19 mouse cellular contexts compared by ENCODE assay signal in genomic region chr10:118722671-118723070, GRCm38 (mm10).
A peak's percentile ranks its signal among the peaks of the same experiment; 100 is the strongest.
DNase-seq lines count a peak whose midpoint lies in the region; ATAC-seq and TF ChIP-seq lines count a peak whose summit lies in the region.
"Had no signal": no experiment of that assay in that cellular context is flagged by ENCODE, and none has a peak within 500 bp of the region (broad histone marks: within the 10 kb centered on the region; RNA-seq: fewer than 3 reads in every experiment).

No protein-coding gene starts in this region.

- TF ChIP-seq CTCF in gastrocnemius, adult 2 months (IDR thresholded peaks at IDR 0.05) = no peak
- TF ChIP-seq CTCF in liver, postnatal 0 days (IDR thresholded peaks at IDR 0.05; ENCODE audit: low read depth) = no peak
- TF ChIP-seq CTCF in brain, embryonic 14.5 days (IDR thresholded peaks at IDR 0.05; ENCODE audit: borderline replicate concordance, extremely low read depth, insufficient read depth, insufficient read length) = no peak

- peak overlapping the region; percentile 85 for H3K27ac ChIP-seq in gastrocnemius, adult 2 months
- 0 out of 2 replicates have a peak overlapping the region, but pooled peaks have one; percentile 19 for H3K27ac ChIP-seq in liver, postnatal 0 days (ENCODE audit: low read depth)
- H3K27ac ChIP-seq: hindbrain, embryonic 14.5 days; intestine, embryonic 15.5 days; layer of hippocampus, adult 2 months; limb, embryonic 12.5 days; liver, embryonic 14.5 days had no signal

- H3K27me3 ChIP-seq in liver, postnatal 0 days (ENCODE audit: insufficient read depth, low read length) = no peaks in the 10 kb centered on the region
- H3K27me3 ChIP-seq: heart, embryonic 12.5 days; intestine, embryonic 15.5 days; limb, embryonic 12.5 days had no signal

- peak; percentile 42 to 49 for DNase-seq in cerebellum, postnatal 10 days
- DNase-seq in gastrocnemius, adult 2 months = no peak
- DNase-seq in gastrocnemius, postnatal 36 days = no peak
- no peak for DNase-seq in liver, postnatal 0 days
- no peak for DNase-seq in liver
- DNase-seq in brain, embryonic 14.5 days (ENCODE audit: low read depth) = peak; percentile 76
- no peak for DNase-seq in frontal cortex, postnatal 14 days (ENCODE audit: low spot score in 2 of 2)
- DNase-seq: adrenal gland, postnatal 14 days; cerebellum, adult 11 months; cerebellum, postnatal 25 days; layer of hippocampus, postnatal 36 days; lung, postnatal 4 days had no signal

- H3K9me3 ChIP-seq in liver, postnatal 0 days (ENCODE audit: low read length) = no peaks in the 10 kb centered on the region
- H3K9me3 ChIP-seq: heart, embryonic 12.5 days; intestine, embryonic 15.5 days; limb, embryonic 12.5 days had no signal

- intact Hi-C loops in gastrocnemius, adult 2 months (cut with DNase I) = no loop called here
- intact Hi-C loops in gastrocnemius, postnatal 36 days (cut with DNase I) = no loop called here

- no peak for TF ChIP-seq POLR2A in brain, embryonic 14.5 days (IDR thresholded peaks at IDR 0.05; ENCODE audit: borderline replicate concordance, extremely low read depth, insufficient read depth, insufficient read length, poor library complexity, severe bottlenecking)

- H3K9ac ChIP-seq in liver, postnatal 0 days (replicated peaks) = no peak overlapping the region
- H3K9ac ChIP-seq: heart, embryonic 12.5 days; hindbrain, embryonic 14.5 days; intestine, embryonic 15.5 days; limb, embryonic 12.5 days; liver, embryonic 14.5 days had no signal

- H3K36me3 ChIP-seq in liver, postnatal 0 days (replicated peaks; ENCODE audit: insufficient read depth, low read length) = no peaks in the 10 kb centered on the region
- H3K36me3 ChIP-seq: heart, embryonic 12.5 days; intestine, embryonic 15.5 days; limb, embryonic 12.5 days had no signal

- H3K4me1 ChIP-seq in liver, postnatal 0 days (ENCODE audit: insufficient read depth) = 0 out of 2 replicates have a peak, but pooled peaks cover 8% of the 10 kb centered on the region

- no peak for TF ChIP-seq EP300 in liver, postnatal 0 days (IDR thresholded peaks at IDR 0.05; ENCODE audit: low read depth)

- H3K4me2 ChIP-seq in liver, postnatal 0 days (ENCODE audit: low read depth, low read length) = no peak overlapping the region
- H3K4me2 ChIP-seq: heart, embryonic 12.5 days; hindbrain, embryonic 14.5 days; intestine, embryonic 15.5 days; limb, embryonic 12.5 days had no signal

- ATAC-seq in cerebellum, adult (ENCODE audit: insufficient number of reproducible peaks, low FRiP score, low TSS enrichment) = no peak
- ATAC-seq in liver, postnatal 0 days = no peak

- 67% methylated on average over 3 of the region's 3 CpGs for WGBS in liver, postnatal 0 days (ENCODE audit: insufficient replicate concordance)

- peak overlapping the region; percentile 23 for H3K4me3 ChIP-seq in gastrocnemius, adult 2 months
- H3K4me3 ChIP-seq in liver, postnatal 0 days (ENCODE audit: low read depth, low read length) = no peak overlapping the region
- H3K4me3 ChIP-seq: heart, embryonic 12.5 days; intestine, embryonic 15.5 days; layer of hippocampus, adult 2 months; limb, embryonic 12.5 days had no signal

Comparison
In these comparisons a context has a peak if more than half of its experiments do, and no peak if none do; other contexts are left out.
1. DNase-seq: peak in cerebellum, postnatal 10 days (2 of 2) and brain, embryonic 14.5 days (single experiment); none in gastrocnemius, adult 2 months (single experiment), gastrocnemius, postnatal 36 days (0 of 2), liver, postnatal 0 days (single experiment), liver (single experiment) and frontal cortex, postnatal 14 days (0 of 2).